Mouse (Mus musculus): ENCODE results near the gene Helt.
"Not testable (repeated sequence)": the region's sequence is repeated elsewhere in the genome, so short reads cannot be mapped to it uniquely, and the experiment has no call there.

Gene Helt

GRCm38 (mm10) chr8:46295951-46296350 is 1.5 kb upstream of the Helt start:
- no peak for DNase-seq

DNA sequence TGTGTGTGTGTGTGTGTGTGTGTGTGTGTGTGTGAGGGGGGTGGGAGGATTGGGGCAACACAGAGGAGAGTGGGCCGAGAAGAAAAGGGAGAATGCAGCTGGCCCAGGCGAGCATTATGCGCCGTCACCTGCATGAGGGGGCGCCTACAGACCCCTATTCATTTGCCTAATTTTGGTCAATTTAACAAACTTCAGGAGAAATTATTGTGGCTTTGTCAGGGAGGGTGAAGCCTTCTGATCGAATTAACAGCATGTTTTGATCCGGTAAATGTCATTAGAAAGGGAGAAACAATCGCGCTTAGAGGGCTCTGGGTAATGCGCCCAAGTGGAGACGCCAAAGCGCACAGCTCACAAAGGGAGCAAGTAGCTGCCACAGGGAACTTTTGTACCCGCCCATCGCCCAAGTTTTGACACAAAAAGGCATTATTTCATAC is 647 bp upstream of the Helt start:
- DNase-seq: no peak

GRCm38 (mm10) chr8:46293741-46294151 is 725 bp downstream of the Helt start:
- no peak for DNase-seq

- DNase-seq: no peak
Measured at GRCm38 (mm10) chr8:46293201-46293600, 1.3 kb downstream of the Helt start.

- DNase-seq: peak; percentile 30
Measured at GRCm38 (mm10) chr8:46291931-46292675, 2.4 kb downstream of the Helt start.

- no peak for DNase-seq
Measured at GRCm38 (mm10) chr8:46289274-46289673, 5.2 kb downstream of the Helt start.

DNA sequence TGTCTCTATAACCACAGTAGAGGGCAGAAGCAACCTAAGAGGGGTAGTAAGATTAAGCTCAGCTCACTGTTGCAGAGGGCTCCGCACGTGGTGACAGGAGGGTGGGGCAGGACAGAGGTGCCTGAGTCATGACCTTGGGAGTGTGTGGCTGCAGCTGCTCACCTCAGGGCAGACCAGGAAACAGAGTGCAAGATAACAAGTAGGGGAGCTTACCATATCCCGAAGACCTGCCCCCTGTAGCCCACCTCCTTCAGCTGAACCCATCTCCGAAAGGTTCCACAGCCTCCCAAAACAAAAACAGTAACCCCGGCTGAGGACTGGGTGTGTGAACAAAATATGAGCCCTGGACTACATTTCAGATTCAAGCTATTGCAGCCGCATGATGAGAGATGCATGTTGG is 6.5 kb downstream of the Helt start:
- DNase-seq: no peak

GRCm38 (mm10) chr8:46285980-46286379 is 8.5 kb downstream of the Helt start:
- no peak for DNase-seq

GRCm38 (mm10) chr8:46281536-46281935 is 12.9 kb downstream of the Helt start:
- DNase-seq: peak; percentile 81

- DNase-seq: no peak
Measured at GRCm38 (mm10) chr8:46276939-46277338, 17.5 kb downstream of the Helt start.

DNA sequence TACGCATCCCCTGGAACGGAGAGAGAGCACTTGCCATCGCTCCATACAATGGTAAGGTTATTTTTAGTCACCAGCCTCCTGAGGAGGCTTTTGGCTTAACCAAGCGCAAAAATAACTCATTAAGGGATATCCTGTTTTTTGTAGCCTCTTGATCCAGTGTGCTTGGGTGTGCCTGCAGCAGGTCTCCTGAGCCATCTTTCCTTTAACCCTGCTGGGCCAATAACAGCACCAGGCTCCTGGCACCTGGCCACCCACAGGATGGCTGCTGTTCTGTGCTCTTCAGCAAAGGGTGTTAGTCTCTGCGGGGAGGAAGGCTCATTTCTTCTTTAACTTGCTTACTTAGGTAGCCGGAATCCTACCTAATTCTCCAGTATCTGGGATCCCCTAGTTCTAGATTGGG is 23.7 kb downstream of the Helt start:
- no peak for DNase-seq

GRCm38 (mm10) chr8:46270147-46270546 is 24.3 kb downstream of the Helt start:
- DNase-seq: no peak

DNA sequence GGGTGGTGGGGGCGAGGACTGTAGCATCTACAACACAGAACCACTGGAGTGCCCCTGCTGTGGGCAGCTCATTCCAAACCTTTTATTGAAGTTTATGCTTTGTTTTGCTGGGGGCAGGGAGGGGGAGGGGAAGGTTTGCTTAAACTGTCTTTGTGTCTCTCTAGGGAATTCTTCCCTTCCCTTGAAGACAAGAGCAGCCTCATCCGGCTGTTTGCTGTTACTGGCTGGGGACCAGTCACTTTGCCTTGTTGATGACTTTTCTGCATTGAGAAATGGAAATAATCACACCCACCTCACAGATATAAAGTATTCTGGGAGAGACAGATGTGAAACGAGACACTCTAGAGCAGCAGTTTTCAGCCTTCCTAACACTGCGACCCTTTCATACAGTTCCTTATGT is 27.7 kb downstream of the Helt start:
- no peak for DNase-seq

- not testable (repeated sequence) for DNase-seq
Measured at GRCm38 (mm10) chr8:46264206-46264605, 30.3 kb downstream of the Helt start.

DNA sequence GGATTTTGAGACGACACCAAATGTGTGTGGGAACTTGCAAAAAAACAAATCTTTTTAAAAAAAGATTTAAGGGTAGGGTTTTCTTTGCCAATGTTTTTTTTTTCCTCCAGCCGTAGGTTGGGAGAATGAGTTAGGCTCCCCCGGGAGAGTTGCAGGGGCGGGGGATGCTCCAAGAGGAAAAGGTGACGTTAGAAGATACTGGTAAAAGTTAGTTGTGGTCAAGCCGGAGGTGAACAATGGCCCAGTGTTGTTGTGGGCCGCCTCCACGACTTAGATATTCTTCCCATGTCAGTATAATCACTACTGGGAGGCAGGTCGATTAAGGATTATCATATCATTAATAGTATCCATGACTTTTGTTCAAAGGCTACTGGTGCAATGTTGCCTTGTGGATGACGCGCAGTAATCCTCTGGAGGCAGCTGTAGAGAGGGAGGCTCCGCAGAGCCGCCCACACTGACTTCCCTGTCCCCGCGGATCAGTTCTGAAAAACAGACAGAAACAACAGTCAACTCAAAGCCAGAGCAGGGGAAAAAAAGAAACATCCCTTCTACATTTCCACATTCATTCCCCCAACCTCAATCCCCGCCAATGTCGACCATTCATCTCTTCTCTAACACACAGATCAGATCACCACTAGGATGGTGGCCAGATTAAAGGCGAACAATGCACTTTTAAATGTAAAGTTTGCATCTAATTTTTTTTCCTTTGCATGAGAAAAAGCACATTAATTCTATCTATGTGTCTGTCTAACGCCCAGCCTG is 36.4 kb downstream of the Helt start:
- no peak for DNase-seq

DNA sequence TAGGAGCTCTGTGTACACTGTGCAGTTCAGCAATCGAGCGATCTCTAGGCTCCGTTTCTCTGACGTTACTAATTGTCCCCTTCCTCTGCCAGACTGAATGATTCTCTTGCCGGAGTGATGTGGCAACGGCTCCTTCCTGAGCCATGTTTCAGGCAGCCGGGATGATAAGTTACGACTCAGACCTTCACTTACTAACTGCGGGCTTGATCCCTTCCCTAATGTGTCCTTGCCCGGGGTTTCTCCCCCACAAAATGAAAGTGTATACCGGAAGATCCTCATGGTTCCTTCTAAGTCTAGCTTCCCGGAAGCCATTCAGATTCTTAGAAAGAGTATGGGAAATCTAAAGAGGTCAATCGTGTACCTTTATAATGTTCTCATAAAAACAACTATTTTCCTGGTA is 42.0 kb downstream of the Helt start:
- DNase-seq: no peak

DNA sequence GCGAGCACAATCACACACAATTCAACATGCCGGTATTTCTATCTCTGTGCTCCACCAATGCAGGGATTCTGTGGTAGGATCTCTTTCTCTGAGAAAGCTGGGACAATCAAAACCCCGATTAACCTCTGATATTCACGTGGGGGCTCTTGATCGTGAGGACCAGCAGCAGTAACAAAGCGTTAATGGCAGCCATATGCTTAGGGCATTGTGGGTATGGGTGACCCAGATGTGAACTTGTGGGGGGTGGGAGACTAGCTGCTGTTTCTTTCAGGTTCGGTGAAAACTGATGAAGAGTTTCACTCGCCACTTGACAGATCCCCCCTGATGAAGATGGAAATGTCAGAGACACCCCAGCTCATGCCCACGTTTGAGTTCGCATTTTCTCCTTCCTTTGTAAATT is 42.9 kb downstream of the Helt start:
- no peak for DNase-seq

- DNase-seq: no peak
Measured at GRCm38 (mm10) chr8:46246346-46246745, 48.1 kb downstream of the Helt start.

GRCm38 (mm10) chr8:46242946-46243345 is 51.5 kb downstream of the Helt start:
- DNase-seq: no peak

Data from right cerebral cortex, postnatal 14 days (tissue).